In genomic region chr4:145361065-145361464, GRCm38 (mm10) we compare ENCODE assay signal across 9 mouse cellular contexts. TPM values are rescaled to one million over a fixed set of nuclear protein-coding genes. Genes with fewer than 3 reads are reported as not detected.
DNase-seq lines count a peak whose midpoint lies in the region; ATAC-seq and TF ChIP-seq lines count a peak whose summit lies in the region.
"Had no signal": no experiment of that assay in that cellular context is flagged by ENCODE, and none has a peak within 500 bp of the region (broad histone marks: within the 10 kb centered on the region; RNA-seq: fewer than 3 reads in every experiment).

No protein-coding gene starts in this region.

- TF ChIP-seq CTCF in liver, embryonic 14.5 days (IDR thresholded peaks at IDR 0.05; ENCODE audit: low read depth) = no peak
- no peak for TF ChIP-seq CTCF in forebrain, postnatal 0 days (IDR thresholded peaks at IDR 0.05; ENCODE audit: low read depth)

- H3K9me3 ChIP-seq in liver, embryonic 14.5 days (ENCODE audit: control insufficient read depth, low read length) = no peaks in the 10 kb centered on the region
- H3K9me3 ChIP-seq in forebrain, postnatal 0 days (ENCODE audit: low read length) = no peaks in the 10 kb centered on the region
- H3K9me3 ChIP-seq: embryonic facial prominence, embryonic 15.5 days had no signal

- no peak for TF ChIP-seq EP300 in liver, embryonic 14.5 days (IDR thresholded peaks at IDR 0.05; ENCODE audit: low read depth)

- no peak overlapping the region for H3K4me3 ChIP-seq in liver, embryonic 14.5 days (ENCODE audit: insufficient read depth in 1 of 2, low read depth in 2 of 2, low read length in 2 of 2)
- H3K4me3 ChIP-seq in forebrain, postnatal 0 days (ENCODE audit: low read depth, low read length) = no peak overlapping the region
- H3K4me3 ChIP-seq: embryonic facial prominence, embryonic 15.5 days had no signal

- no peak overlapping the region for H3K27ac ChIP-seq in liver, embryonic 14.5 days
- no peak overlapping the region for H3K27ac ChIP-seq in forebrain, postnatal 0 days (ENCODE audit: low read depth, low read length)
- H3K27ac ChIP-seq: embryonic facial prominence, embryonic 15.5 days had no signal

- no peaks in the 10 kb centered on the region for H3K27me3 ChIP-seq in liver, embryonic 14.5 days (ENCODE audit: control insufficient read depth, insufficient read depth, low read length)
- no peaks in the 10 kb centered on the region for H3K27me3 ChIP-seq in forebrain, postnatal 0 days (ENCODE audit: insufficient read depth, low read length)
- H3K27me3 ChIP-seq: embryonic facial prominence, embryonic 15.5 days had no signal

- H3K9ac ChIP-seq in liver, embryonic 14.5 days (replicated peaks) = no peak overlapping the region
- H3K9ac ChIP-seq in forebrain, postnatal 0 days = no peak overlapping the region
- H3K9ac ChIP-seq: embryonic facial prominence, embryonic 15.5 days had no signal

- H3K4me1 ChIP-seq in liver, embryonic 14.5 days (replicated peaks; ENCODE audit: control insufficient read depth in 2 of 2, insufficient read depth in 2 of 2, low read length in 1 of 2) = no peaks in the 10 kb centered on the region
- no peaks in the 10 kb centered on the region for H3K4me1 ChIP-seq in forebrain, postnatal 0 days (ENCODE audit: insufficient read depth)
- H3K4me1 ChIP-seq: embryonic facial prominence, embryonic 15.5 days had no signal

- peak overlapping the region; percentile 26; the same call in 1 of the 2 replicates for H3K4me2 ChIP-seq in liver, embryonic 14.5 days (ENCODE audit: low read depth)
- H3K4me2 ChIP-seq in forebrain, postnatal 0 days (ENCODE audit: low read depth) = no peak overlapping the region
- H3K4me2 ChIP-seq: embryonic facial prominence, embryonic 15.5 days had no signal

- 5% methylated on average over 12 of the region's 12 CpGs for WGBS in liver, embryonic 14.5 days (ENCODE audit: insufficient replicate concordance)
- WGBS in forebrain, postnatal 0 days = 50% methylated on average over 12 of the region's 12 CpGs

- no peaks in the 10 kb centered on the region for H3K36me3 ChIP-seq in liver, embryonic 14.5 days (replicated peaks; ENCODE audit: control insufficient read depth, insufficient read depth, low read depth)
- H3K36me3 ChIP-seq in forebrain, postnatal 0 days (ENCODE audit: insufficient read depth) = no peaks in the 10 kb centered on the region
- H3K36me3 ChIP-seq: embryonic facial prominence, embryonic 15.5 days had no signal

- peak; percentile 2 for DNase-seq in kidney, adult 9 months
- DNase-seq in kidney, adult 18-20 months = no peak
- DNase-seq in embryo, embryonic 10 days (ENCODE audit: low spot score) = peak; percentile 40
- no peak for DNase-seq in liver, embryonic 14.5 days (ENCODE audit: low read depth in 3 of 3, low spot score in 3 of 3)
- peak; percentile 43 to 49 for DNase-seq in thymus, adult 18-20 months
- DNase-seq in left cerebral cortex, postnatal 14 days (ENCODE audit: low spot score in 2 of 2) = no peak
- no peak for DNase-seq in frontal cortex, postnatal 36 days (ENCODE audit: low spot score in 2 of 2)
- no peak for DNase-seq in forebrain, postnatal 0 days

- intact Hi-C loops in left cerebral cortex, postnatal 14 days (cut with DNase I) = no loop called here

- ATAC-seq in liver, embryonic 14.5 days (ENCODE audit: insufficient read depth) = no peak
- ATAC-seq in forebrain, postnatal 0 days = no peak

RNA-seq across cellular contexts. Expression of gene Tnfrsf8, which starts 46.1 kb away (rescaled TPM):
- 0.02 and 0.03 TPM in 2 replicates for polyA plus RNA-seq in liver, embryonic 14.5 days (2012; rRNA removed)
- polyA plus RNA-seq in liver, embryonic 14.5 days (2014; fragmentation: Nextera tagmentation; extraction: Ambion mirVana) = 0.05 TPM in 2 replicates
- 1 to 10 TPM in 1 of 2 experiments, under 1 TPM in 1; 0.68 to 1.2 TPM for total RNA-seq in left cerebral cortex, postnatal 14 days (2021)
- 1.1 and 3.3 TPM in 2 replicates for total RNA-seq in forebrain, postnatal 0 days (2014; rRNA removed)
- 0.80 and 1.5 TPM in 2 replicates for polyA plus RNA-seq in forebrain, postnatal 0 days (2015; fragmentation: Nextera tagmentation; extraction: Ambion mirVana)

Comparison
In these comparisons a context has a peak if more than half of its experiments do, and no peak if none do; other contexts are left out.
1. DNase-seq: peak in kidney, adult 9 months (single experiment), embryo, embryonic 10 days (single experiment) and thymus, adult 18-20 months (2 of 2); none in kidney, adult 18-20 months (single experiment), liver, embryonic 14.5 days (0 of 3), left cerebral cortex, postnatal 14 days (0 of 2), frontal cortex, postnatal 36 days (0 of 2) and forebrain, postnatal 0 days (single experiment).